Comparison of ENCODE assay signal across 11 mouse cellular contexts in the genomic region with DNA sequence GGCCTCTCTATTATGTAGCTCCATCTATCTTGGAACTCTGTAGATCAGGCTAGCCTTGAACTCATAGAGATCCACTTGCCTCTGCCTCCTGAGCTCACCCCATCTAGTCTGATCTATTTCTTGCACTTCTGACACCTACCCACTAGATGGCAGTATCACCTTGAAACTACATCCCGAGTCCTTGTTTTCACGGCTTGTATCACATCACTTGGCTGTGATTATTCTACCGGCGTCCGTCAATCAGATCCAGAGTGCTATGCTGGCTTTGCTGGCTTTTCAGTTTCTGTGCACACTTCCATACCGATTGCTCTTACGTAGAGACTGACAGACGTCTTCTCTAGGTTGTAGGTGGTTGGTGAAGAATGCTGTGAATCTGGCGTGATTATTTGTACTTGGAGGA. TPM values are rescaled to one million over a fixed set of nuclear protein-coding genes. Genes with fewer than 3 reads are reported as not detected.
DNase-seq lines count a peak whose midpoint lies in the region; ATAC-seq and TF ChIP-seq lines count a peak whose summit lies in the region.
"Had no signal": no experiment of that assay in that cellular context is flagged by ENCODE, and none has a peak within 500 bp of the region (broad histone marks: within the 10 kb centered on the region; RNA-seq: fewer than 3 reads in every experiment).

No protein-coding gene starts in this region.

- 0 out of 2 replicates have a peak, but pooled peaks cover 2% of the 10 kb centered on the region for H3K36me3 ChIP-seq in hindbrain, embryonic 14.5 days (replicated peaks; ENCODE audit: control insufficient read depth, insufficient read depth)
- no peaks in the 10 kb centered on the region for H3K36me3 ChIP-seq in hindbrain, embryonic 16.5 days (ENCODE audit: control insufficient read depth, insufficient read depth, low read length)
- H3K36me3 ChIP-seq in MEL (ENCODE audit: control insufficient read depth in 1 of 2, insufficient read depth in 2 of 2, low read length in 2 of 2), result peaks cover 22 to 26% of the 10 kb centered on the region in 2 experiments
- H3K36me3 ChIP-seq in embryonic facial prominence, embryonic 10.5 days (replicated peaks), result peaks cover 41% of the 10 kb centered on the region
- H3K36me3 ChIP-seq in lung, embryonic 14.5 days (ENCODE audit: insufficient read depth), result peaks cover 18% of the 10 kb centered on the region
- H3K36me3 ChIP-seq: stomach, embryonic 15.5 days had no signal

- no peak overlapping the region for H3K9ac ChIP-seq in hindbrain, embryonic 14.5 days
- H3K9ac ChIP-seq in hindbrain, embryonic 16.5 days (ENCODE audit: low read depth, low read length), result no peak overlapping the region
- H3K9ac ChIP-seq in MEL (ENCODE audit: control insufficient read depth, low read depth, low read length, poor library complexity, severe bottlenecking), result no peak overlapping the region
- no peak overlapping the region for H3K9ac ChIP-seq in lung, embryonic 14.5 days
- H3K9ac ChIP-seq: embryonic facial prominence, embryonic 15.5 days; limb, embryonic 12.5 days; stomach, embryonic 15.5 days had no signal

- ATAC-seq in hindbrain, embryonic 14.5 days (ENCODE audit: low FRiP score), result 0 out of 2 replicates have a peak, but pooled peaks have one; percentile 34
- ATAC-seq in hindbrain, embryonic 16.5 days, result no peak
- peak; percentile 21; the same call in 1 of the 2 replicates for ATAC-seq in lung, embryonic 14.5 days (ENCODE audit: insufficient read depth)

- H3K4me1 ChIP-seq in hindbrain, embryonic 14.5 days (replicated peaks; ENCODE audit: control insufficient read depth, insufficient read depth, low read length), result no peaks in the 10 kb centered on the region
- H3K4me1 ChIP-seq in hindbrain, embryonic 16.5 days (ENCODE audit: control insufficient read depth, insufficient read depth, low read depth, low read length), result no peaks in the 10 kb centered on the region
- no peaks in the 10 kb centered on the region; a peak in 1 of 4 replicates for H3K4me1 ChIP-seq in MEL (ENCODE audit: control insufficient read depth in 1 of 2, insufficient read depth in 2 of 2, low read length in 2 of 2)
- peaks cover 5% of the 10 kb centered on the region; the same call in 1 of the 2 replicates for H3K4me1 ChIP-seq in embryonic facial prominence, embryonic 10.5 days
- no peaks in the 10 kb centered on the region for H3K4me1 ChIP-seq in lung, embryonic 14.5 days (ENCODE audit: insufficient read depth)
- H3K4me1 ChIP-seq: embryonic facial prominence, embryonic 15.5 days; limb, embryonic 12.5 days; stomach, embryonic 15.5 days had no signal

- no peak overlapping the region for H3K27ac ChIP-seq in hindbrain, embryonic 14.5 days
- no peak overlapping the region for H3K27ac ChIP-seq in hindbrain, embryonic 16.5 days (ENCODE audit: low read depth, low read length)
- H3K27ac ChIP-seq in MEL (ENCODE audit: control insufficient read depth, low read depth, low read length), result no peak overlapping the region
- no peak overlapping the region for H3K27ac ChIP-seq in embryonic facial prominence, embryonic 10.5 days (replicated peaks)
- no peak overlapping the region for H3K27ac ChIP-seq in lung, embryonic 14.5 days (ENCODE audit: low read depth)
- H3K27ac ChIP-seq: embryonic facial prominence, embryonic 15.5 days; limb, embryonic 12.5 days; stomach, embryonic 15.5 days had no signal

- no peak overlapping the region for H3K4me3 ChIP-seq in hindbrain, embryonic 14.5 days (replicated peaks; ENCODE audit: low read length)
- no peak overlapping the region for H3K4me3 ChIP-seq in hindbrain, embryonic 16.5 days (ENCODE audit: low read length)
- H3K4me3 ChIP-seq in MEL (ENCODE audit: control insufficient read depth in 1 of 2, insufficient read depth in 1 of 2, low read depth in 2 of 2, low read length in 2 of 2), result no peak overlapping the region
- no peak overlapping the region for H3K4me3 ChIP-seq in embryonic facial prominence, embryonic 10.5 days
- H3K4me3 ChIP-seq in lung, embryonic 14.5 days (ENCODE audit: low read depth, low read length), result no peak overlapping the region
- H3K4me3 ChIP-seq: embryonic facial prominence, embryonic 15.5 days; limb, embryonic 12.5 days; stomach, embryonic 15.5 days had no signal

- peak; percentile 18 to 61 (median 52); a peak in 5 of 6 replicates for TF ChIP-seq CTCF in MEL (IDR thresholded peaks at IDR 0.05 in 2 of 3, conservative IDR thresholded peaks at IDR 0.05 in 1 of 3; ENCODE audit: control insufficient read depth in 1 of 3, insufficient read depth in 1 of 3, low read depth in 2 of 3, low read length in 3 of 3, poor library complexity in 1 of 3, severe bottlenecking in 1 of 3)
- peak; percentile 80 for TF ChIP-seq CTCF in lung, embryonic 14.5 days (IDR thresholded peaks at IDR 0.05; ENCODE audit: low read depth)

- peaks cover 46% of the 10 kb centered on the region for H3K79me2 ChIP-seq in MEL (ENCODE audit: control insufficient read depth, insufficient read depth, low read length, poor library complexity)

- H3K27me3 ChIP-seq in hindbrain, embryonic 14.5 days (ENCODE audit: control insufficient read depth, insufficient read depth, low read length), result no peaks in the 10 kb centered on the region
- no peaks in the 10 kb centered on the region for H3K27me3 ChIP-seq in hindbrain, embryonic 16.5 days (replicated peaks; ENCODE audit: control insufficient read depth, insufficient read depth, low read length)
- H3K27me3 ChIP-seq in MEL (ENCODE audit: control insufficient read depth in 1 of 2, insufficient read depth in 2 of 2, low read length in 2 of 2), result no peaks in the 10 kb centered on the region
- no peaks in the 10 kb centered on the region for H3K27me3 ChIP-seq in embryonic facial prominence, embryonic 10.5 days (replicated peaks; ENCODE audit: low read depth, poor library complexity, severe bottlenecking)
- no peaks in the 10 kb centered on the region for H3K27me3 ChIP-seq in lung, embryonic 14.5 days (ENCODE audit: insufficient read depth, low read length)
- H3K27me3 ChIP-seq: embryonic facial prominence, embryonic 15.5 days; limb, embryonic 12.5 days; stomach, embryonic 15.5 days had no signal

- peak; percentile 39 for TF ChIP-seq RAD21 in MEL (IDR thresholded peaks at IDR 0.05; ENCODE audit: low read depth, low read length)

- no peak overlapping the region for H3K4me2 ChIP-seq in hindbrain, embryonic 14.5 days (replicated peaks)
- no peak overlapping the region for H3K4me2 ChIP-seq in hindbrain, embryonic 16.5 days (ENCODE audit: low read length)
- no peak overlapping the region for H3K4me2 ChIP-seq in lung, embryonic 14.5 days
- H3K4me2 ChIP-seq: embryonic facial prominence, embryonic 15.5 days; limb, embryonic 12.5 days; stomach, embryonic 15.5 days had no signal

- peak; percentile 65 for DNase-seq in hindbrain, embryonic 14.5 days (ENCODE audit: low spot score)
- DNase-seq in B cell, adult 2 months, result peak; percentile 41 to 46
- peak; percentile 70 for DNase-seq in MEL (ENCODE audit: low read depth, low spot score)
- DNase-seq in embryonic facial prominence, embryonic 10.5 days (ENCODE audit: low spot score), result peak; percentile 17
- peak; percentile 79 for DNase-seq in lung, embryonic 14.5 days
- DNase-seq in thymus, postnatal 25 days, result peak; percentile 12
- DNase-seq in urinary bladder, postnatal 4 days (ENCODE audit: low spot score in 2 of 2), result no peak

- no peak for TF ChIP-seq POLR2A in MEL (IDR thresholded peaks at IDR 0.05; ENCODE audit: control insufficient read depth in 1 of 2, insufficient read depth in 1 of 2, low read depth in 1 of 2, low read length in 2 of 2, poor library complexity in 1 of 2)

- no peak for TF ChIP-seq EP300 in MEL (IDR thresholded peaks at IDR 0.05; ENCODE audit: low read depth in 1 of 2, low read length in 2 of 2)

- H3K9me3 ChIP-seq in hindbrain, embryonic 14.5 days (ENCODE audit: control insufficient read depth, low read length), result no peaks in the 10 kb centered on the region
- H3K9me3 ChIP-seq in hindbrain, embryonic 16.5 days (ENCODE audit: control insufficient read depth, low read length), result no peaks in the 10 kb centered on the region
- H3K9me3 ChIP-seq in MEL (replicated peaks; ENCODE audit: insufficient read depth, low read length), result no peaks in the 10 kb centered on the region
- H3K9me3 ChIP-seq in embryonic facial prominence, embryonic 10.5 days, result no peaks in the 10 kb centered on the region
- H3K9me3 ChIP-seq in lung, embryonic 14.5 days (ENCODE audit: low read depth, low read length), result no peaks in the 10 kb centered on the region
- H3K9me3 ChIP-seq: embryonic facial prominence, embryonic 15.5 days; limb, embryonic 12.5 days; stomach, embryonic 15.5 days had no signal

- WGBS in hindbrain, embryonic 14.5 days, result 79% methylated on average over 9 of the region's 9 CpGs
- WGBS in hindbrain, embryonic 16.5 days, result 76% methylated on average over 9 of the region's 9 CpGs
- WGBS in embryonic facial prominence, embryonic 10.5 days, result 80% methylated on average over 9 of the region's 9 CpGs
- 72% methylated on average over 9 of the region's 9 CpGs for WGBS in lung, embryonic 14.5 days

RNA-seq across cellular contexts. Expression of gene Mthfd1, which starts 11.8 kb away (rescaled TPM):
- polyA plus RNA-seq in hindbrain, embryonic 14.5 days (2014; fragmentation: Nextera tagmentation; extraction: Ambion mirVana), result 30.5 and 37.2 TPM in 2 replicates
- polyA plus RNA-seq in hindbrain, embryonic 16.5 days (2015; fragmentation: Nextera tagmentation; extraction: Ambion mirVana), result 37.8 and 38.9 TPM in 2 replicates
- total RNA-seq in MEL (2012; rRNA removed), result 217 and 231 TPM in 2 replicates
- 100 to 1,000 TPM in 1 of 2 experiments, not detected in 1; 208 TPM for polyA plus RNA-seq in MEL (2012; ENCODE audit: insufficient read depth in 1 of 2, insufficient read length in 2 of 2, low read depth in 1 of 2, low replicate concordance in 2 of 2, missing spikeins in 1 of 2)
- 106 and 117 TPM in 2 replicates for polyA plus RNA-seq in embryonic facial prominence, embryonic 10.5 days (2016; fragmentation: Nextera tagmentation; extraction: Ambion mirVana)
- 99.8 and 104 TPM in 2 replicates for polyA plus RNA-seq in lung, embryonic 14.5 days (2014; fragmentation: Nextera tagmentation; extraction: Ambion mirVana)

RNA-seq across cellular contexts. Expression of gene Tex21, which starts 20.3 kb away (rescaled TPM):
- 0.09 TPM in 1 of 2 replicates, not detected in the other for polyA plus RNA-seq in hindbrain, embryonic 14.5 days (2014; fragmentation: Nextera tagmentation; extraction: Ambion mirVana)
- not detected in 2 replicates for polyA plus RNA-seq in hindbrain, embryonic 16.5 days (2015; fragmentation: Nextera tagmentation; extraction: Ambion mirVana)
- 5.0 and 6.7 TPM in 2 replicates for total RNA-seq in MEL (2012; rRNA removed)
- 1 to 10 TPM in 1 of 2 experiments, not detected in 1; 4.4 TPM for polyA plus RNA-seq in MEL (2012; ENCODE audit: insufficient read depth in 1 of 2, insufficient read length in 2 of 2, low read depth in 1 of 2, low replicate concordance in 2 of 2, missing spikeins in 1 of 2)
- not detected in 2 replicates for polyA plus RNA-seq in embryonic facial prominence, embryonic 10.5 days (2016; fragmentation: Nextera tagmentation; extraction: Ambion mirVana)
- not detected in 2 replicates for polyA plus RNA-seq in lung, embryonic 14.5 days (2014; fragmentation: Nextera tagmentation; extraction: Ambion mirVana)
- polyA plus RNA-seq: embryonic facial prominence, embryonic 15.5 days; limb, embryonic 12.5 days; stomach, embryonic 15.5 days had no signal

RNA-seq across cellular contexts. Expression of gene Akap5, which starts 57.8 kb away (rescaled TPM):
- polyA plus RNA-seq in hindbrain, embryonic 14.5 days (2014; fragmentation: Nextera tagmentation; extraction: Ambion mirVana), result 11.8 and 12.1 TPM in 2 replicates
- polyA plus RNA-seq in hindbrain, embryonic 16.5 days (2015; fragmentation: Nextera tagmentation; extraction: Ambion mirVana), result 12.3 and 13.8 TPM in 2 replicates
- 0.69 and 0.72 TPM in 2 replicates for total RNA-seq in MEL (2012; rRNA removed)
- under 1 TPM in 1 of 2 experiments, not detected in 1; 0.65 TPM for polyA plus RNA-seq in MEL (2012; ENCODE audit: insufficient read depth in 1 of 2, insufficient read length in 2 of 2, low read depth in 1 of 2, low replicate concordance in 2 of 2, missing spikeins in 1 of 2)
- polyA plus RNA-seq in embryonic facial prominence, embryonic 10.5 days (2016; fragmentation: Nextera tagmentation; extraction: Ambion mirVana), result 2.3 and 2.7 TPM in 2 replicates
- 24.2 and 25.7 TPM in 2 replicates for polyA plus RNA-seq in lung, embryonic 14.5 days (2014; fragmentation: Nextera tagmentation; extraction: Ambion mirVana)

Comparison
In these comparisons a context has a peak if more than half of its experiments do, and no peak if none do; other contexts are left out.
1. DNase-seq: peak in hindbrain, embryonic 14.5 days (single experiment), B cell, adult 2 months (2 of 2), MEL (single experiment), embryonic facial prominence, embryonic 10.5 days (single experiment), lung, embryonic 14.5 days (single experiment) and thymus, postnatal 25 days (single experiment); none in urinary bladder, postnatal 4 days (0 of 2).